Mouse (Mus musculus): ENCODE results near the gene Nacc1. TPM values are rescaled to one million over a fixed set of nuclear protein-coding genes. Genes with fewer than 3 reads are reported as not detected.

Gene Nacc1
- polyA plus RNA-seq, 1 experiment from 2014 or later = 109 TPM

GRCm38 (mm10) chr8:84654597-84654996 lies 33.1 kb downstream of the Nacc1 start:
- ATAC-seq = no peak
- no peak for TF ChIP-seq CTCF (IDR thresholded peaks at IDR 0.05)
- DNase-seq (ENCODE audit: low read depth, low spot score) = no peak
- POLR2A ChIA-PET = no interaction called here
- in situ Hi-C loops (cut with MboI; ENCODE audit: low pct_unique_long_range_greater_than_20kb) = loop anchor here (25.0 kb wide), 1 partner anchor 642 kb away; the partner anchor contains the start of genes 1700067K01Rik, 2210011C24Rik and Palm3
- no peaks in the 10 kb centered on the region for H3K27me3 ChIP-seq
- CTCF ChIA-PET = no interaction called here

DNA sequence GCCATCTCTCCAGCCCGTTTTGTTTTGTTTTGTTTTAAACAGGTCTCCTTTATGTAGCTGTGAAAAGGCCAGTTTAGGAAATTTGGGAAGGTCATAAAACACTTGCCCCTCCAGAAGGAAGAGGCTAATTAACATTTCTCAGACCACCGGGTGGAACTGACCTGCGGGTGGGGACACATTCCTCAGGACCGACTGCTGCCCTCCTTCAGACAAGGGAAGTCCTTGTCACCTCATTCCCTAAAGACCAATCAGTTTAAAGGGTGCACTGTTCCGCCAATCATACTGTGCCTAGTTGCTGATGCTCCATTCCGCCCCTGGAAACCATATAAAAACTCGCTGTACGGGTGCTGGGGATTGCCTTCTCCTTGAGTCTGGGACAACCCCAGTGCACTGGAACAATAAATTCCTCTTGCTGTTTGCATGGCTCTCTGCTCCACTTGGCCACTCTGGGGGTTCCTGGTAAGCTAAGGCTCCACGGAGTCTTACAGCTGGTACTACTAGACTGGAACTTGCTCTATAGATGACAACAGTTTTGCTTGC lies 34.5 kb downstream of the Nacc1 start:
- ChIA-PET CTCF (no interaction called here), POLR2A (no interaction called here)
- H3K27me3 ChIP-seq = no peaks in the 10 kb centered on the region
- TF ChIP-seq CTCF (IDR thresholded peaks at IDR 0.05) = no peak
- DNase-seq (ENCODE audit: low read depth, low spot score) = no peak
- ATAC-seq = no peak
- in situ Hi-C loops (cut with MboI; ENCODE audit: low pct_unique_long_range_greater_than_20kb) = loop anchor here (25.0 kb wide), 1 partner anchor 641 kb away; the partner anchor contains the start of genes 1700067K01Rik, 2210011C24Rik and Palm3

DNA sequence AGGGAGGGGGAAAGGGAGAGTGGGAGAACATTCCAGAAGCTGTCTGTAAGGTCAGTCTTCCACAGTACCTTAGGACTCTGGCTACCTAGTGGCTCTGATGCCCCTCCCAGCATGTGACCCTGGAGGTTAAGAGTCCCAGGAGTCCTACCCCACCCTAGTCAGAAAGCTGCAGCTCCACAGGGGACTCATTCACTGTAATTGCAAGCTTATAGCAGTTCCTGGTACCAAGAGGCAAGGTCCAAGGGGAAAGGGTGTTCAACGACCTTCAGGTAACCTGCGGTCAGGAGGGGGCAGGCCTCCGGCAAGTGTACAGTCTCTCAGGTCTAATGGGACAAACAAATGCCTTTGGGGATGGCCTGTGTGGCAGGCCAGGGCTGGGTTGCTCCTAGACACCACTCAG lies 37.4 kb downstream of the Nacc1 start:
- no peaks in the 10 kb centered on the region for H3K27me3 ChIP-seq
- ChIA-PET CTCF (no interaction called here), POLR2A (no interaction called here)
- in situ Hi-C loops (cut with MboI; ENCODE audit: low pct_unique_long_range_greater_than_20kb) = loop anchor here (25.0 kb wide), 1 partner anchor 638 kb away; the partner anchor contains the start of genes 1700067K01Rik, 2210011C24Rik and Palm3
- no peak for DNase-seq (ENCODE audit: low read depth, low spot score)
- TF ChIP-seq CTCF (IDR thresholded peaks at IDR 0.05) = no peak
- no peak for ATAC-seq

DNA sequence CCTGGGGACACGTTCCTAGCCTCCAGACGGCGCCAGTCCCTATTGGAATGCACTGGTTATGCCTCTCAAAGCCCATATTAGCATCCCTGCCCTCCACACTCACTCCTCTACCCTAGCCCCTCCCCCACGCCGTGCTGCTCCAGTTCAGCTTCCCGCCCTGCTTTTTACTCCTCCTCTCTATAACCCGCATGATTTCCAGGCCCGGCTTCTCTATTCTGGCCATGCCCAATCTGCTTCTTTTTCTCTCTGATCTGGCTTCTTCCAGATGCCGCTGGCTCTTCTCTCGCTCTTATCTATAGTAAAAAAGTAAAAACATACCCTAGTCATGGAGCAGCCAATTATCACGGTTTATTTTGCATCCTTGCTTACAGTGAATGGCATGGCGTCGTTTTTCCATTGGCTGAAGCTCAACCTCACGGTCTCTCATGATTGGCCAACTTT lies 40.2 kb downstream of the Nacc1 start:
- H3K27me3 ChIP-seq = no peaks in the 10 kb centered on the region
- no peak for TF ChIP-seq CTCF (IDR thresholded peaks at IDR 0.05)
- CTCF ChIA-PET = interaction anchor here (0.9 kb wide), 1 partner anchor 12 kb away, joined by 3 read pairs; no protein-coding TSS in a partner anchor
- POLR2A ChIA-PET = no interaction called here
- ATAC-seq (no peak), DNase-seq (ENCODE audit: low read depth, low spot score) (no peak)
- in situ Hi-C loops (cut with MboI; ENCODE audit: low pct_unique_long_range_greater_than_20kb) = no loop called here

DNA sequence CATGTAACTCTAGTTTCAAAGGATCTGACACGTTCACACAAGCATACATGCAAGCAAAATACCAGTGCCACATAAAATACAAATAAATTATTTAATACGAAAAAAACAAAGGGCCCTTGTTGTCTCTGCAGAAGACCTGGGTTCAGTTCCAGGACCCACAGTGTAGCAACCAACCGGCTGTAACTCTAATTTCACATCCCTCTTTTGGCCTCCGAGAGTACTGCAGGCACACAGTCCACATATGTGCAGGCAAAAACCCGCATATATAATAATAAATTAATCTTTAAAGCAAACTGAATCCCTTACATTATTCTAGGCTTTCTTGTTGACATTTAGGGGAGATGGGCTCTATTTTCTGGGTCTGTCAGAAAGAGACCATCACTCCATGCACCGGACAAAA lies 40.9 kb downstream of the Nacc1 start:
- no peak for DNase-seq (ENCODE audit: low read depth, low spot score)
- TF ChIP-seq CTCF (IDR thresholded peaks at IDR 0.05) = peak; percentile 29
- ATAC-seq = no peak
- CTCF ChIA-PET = no interaction called here
- in situ Hi-C loops (cut with MboI; ENCODE audit: low pct_unique_long_range_greater_than_20kb) = no loop called here
- H3K27me3 ChIP-seq = no peaks in the 10 kb centered on the region
- POLR2A ChIA-PET = no interaction called here

DNA sequence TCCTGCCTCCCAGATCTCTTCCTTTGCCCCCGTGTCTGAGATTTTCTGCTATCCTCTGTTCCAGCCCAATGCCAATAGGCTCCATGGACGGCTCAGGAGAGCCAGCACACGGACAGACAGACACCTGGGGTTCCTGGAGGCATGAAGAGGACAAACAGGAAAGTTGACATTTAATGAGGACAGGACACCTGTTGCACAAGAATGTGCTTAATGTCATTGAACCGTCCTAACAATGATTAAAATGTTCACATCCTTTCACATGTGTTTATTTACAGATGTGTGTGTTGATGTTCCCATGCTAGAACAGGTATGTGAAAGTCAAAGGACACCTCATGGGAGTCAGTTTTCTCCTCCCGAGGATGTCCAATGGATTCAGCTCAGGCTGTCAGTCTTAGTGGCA lies 44.6 kb downstream of the Nacc1 start:
- DNase-seq (ENCODE audit: low read depth, low spot score) (no peak), ATAC-seq (no peak)
- H3K27me3 ChIP-seq = no peaks in the 10 kb centered on the region
- CTCF ChIA-PET = interaction anchor here (2.4 kb wide), 1 partner anchor 49 kb away, joined by 6 read pairs; no protein-coding TSS in a partner anchor
- TF ChIP-seq CTCF (IDR thresholded peaks at IDR 0.05) = no peak
- POLR2A ChIA-PET = interaction anchor here (0.7 kb wide), 1 partner anchor 56 kb away, joined by 5 read pairs; no protein-coding TSS in a partner anchor
- in situ Hi-C loops (cut with MboI; ENCODE audit: low pct_unique_long_range_greater_than_20kb) = no loop called here

GRCm38 (mm10) chr8:84641578-84642361 lies 45.9 kb downstream of the Nacc1 start:
- no peak for TF ChIP-seq CTCF (IDR thresholded peaks at IDR 0.05)
- ATAC-seq = no peak
- ChIA-PET CTCF (interaction anchor here (2.4 kb wide), 1 partner anchor 47 kb away, joined by 6 read pairs; no protein-coding TSS in a partner anchor), POLR2A (no interaction called here)
- no peaks in the 10 kb centered on the region for H3K27me3 ChIP-seq
- in situ Hi-C loops (cut with MboI; ENCODE audit: low pct_unique_long_range_greater_than_20kb) = no loop called here
- DNase-seq (ENCODE audit: low read depth, low spot score) = no peak

DNA sequence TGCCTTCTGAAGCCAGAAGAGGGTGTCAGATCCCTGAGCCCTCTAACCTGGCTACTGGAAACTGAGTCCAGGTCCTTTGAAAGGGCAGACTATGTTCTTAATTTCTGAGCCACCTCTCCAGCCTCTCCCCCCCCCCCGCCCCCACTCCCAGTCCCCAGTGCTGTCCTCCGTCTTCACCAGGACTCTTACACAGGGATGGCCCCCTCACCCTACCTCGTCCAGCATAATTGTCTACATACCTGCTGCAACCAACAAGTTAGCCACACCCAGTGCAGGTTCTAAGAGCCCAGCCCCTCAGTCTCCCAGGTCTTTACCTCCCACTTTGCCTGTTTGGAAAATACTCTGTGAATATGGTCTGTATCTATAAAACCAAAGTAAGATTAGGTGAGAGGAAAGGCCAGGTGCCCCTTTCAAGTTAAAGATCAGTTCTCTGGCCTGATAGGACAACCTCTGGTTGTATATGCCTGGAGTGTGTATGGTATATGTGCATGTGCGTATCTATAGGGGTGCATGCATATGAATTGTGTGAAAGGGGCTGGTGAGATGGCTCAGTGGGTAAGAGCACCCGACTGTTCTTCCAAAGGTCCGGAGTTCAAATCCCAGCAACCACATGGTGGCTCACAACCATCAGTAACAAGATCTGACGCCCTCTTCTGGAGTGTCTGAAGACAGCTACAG lies 46.9 kb downstream of the Nacc1 start:
- in situ Hi-C loops (cut with MboI; ENCODE audit: low pct_unique_long_range_greater_than_20kb) = no loop called here
- DNase-seq (ENCODE audit: low read depth, low spot score) (no peak), ATAC-seq (no peak)
- TF ChIP-seq CTCF (IDR thresholded peaks at IDR 0.05) = no peak
- ChIA-PET POLR2A (no interaction called here), CTCF (interaction anchor here (0.6 kb wide), 1 partner anchor 288 kb away, joined by 3 read pairs; no protein-coding TSS in a partner anchor)
- H3K27me3 ChIP-seq = no peaks in the 10 kb centered on the region

DNA sequence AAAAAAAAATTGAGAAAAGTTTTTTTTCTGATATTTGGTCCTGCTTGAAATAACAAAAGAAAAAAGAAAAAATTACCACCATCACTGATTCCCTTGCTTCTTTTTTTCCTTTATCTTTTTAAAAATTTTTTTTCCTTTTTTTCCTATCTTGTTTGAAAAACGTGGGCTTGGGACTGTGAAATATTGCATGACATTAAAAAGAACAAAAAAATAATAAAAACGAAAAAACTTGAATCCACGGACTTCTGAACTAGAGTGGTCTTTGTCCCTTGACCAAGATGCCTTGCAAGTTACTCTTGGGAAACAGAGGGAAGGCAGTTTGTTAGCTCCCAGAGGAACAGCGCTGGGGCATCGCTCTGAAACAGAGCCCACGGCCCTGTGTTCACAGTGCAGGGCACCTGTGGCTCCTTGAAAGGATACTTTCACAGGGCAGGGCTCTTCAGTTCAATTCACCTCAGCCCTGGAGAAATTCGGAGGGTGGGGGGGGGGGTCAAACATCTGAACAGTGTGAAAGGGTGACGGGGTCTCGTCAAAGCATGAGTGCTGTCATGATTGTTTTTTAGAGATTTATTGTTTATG lies 47.6 kb downstream of the Nacc1 start:
- no peak for TF ChIP-seq CTCF (IDR thresholded peaks at IDR 0.05)
- ChIA-PET CTCF (interaction anchor here (0.6 to 1.1 kb wide), 4 partner anchors 16 to 287 kb away, joined by 3 to 5 read pairs (median 3); no protein-coding TSS in a partner anchor), POLR2A (no interaction called here)
- in situ Hi-C loops (cut with MboI; ENCODE audit: low pct_unique_long_range_greater_than_20kb) = no loop called here
- no peak for DNase-seq (ENCODE audit: low read depth, low spot score)
- no peaks in the 10 kb centered on the region for H3K27me3 ChIP-seq
- no peak for ATAC-seq

Measured in Patski (cell line).